Mouse (Mus musculus) C2C12 (cell line): ENCODE measurements at regions not wholly inside any gene's neighbourhood (a gene's known extent, or its start where the extent isn't known, plus 50 kb on each side); places are given as distances from the start of the nearest gene placed in this dataset.

Source experiments
- H3K27me3 ChIP-seq: one replicate; pipeline ENCODE4 v1.6.1; 2011; ENCODE audit not compliant: control insufficient read depth, insufficient read depth, insufficient read length
- H3K36me3 ChIP-seq: one replicate; pipeline ENCODE4 v1.6.1; 2011; ENCODE audit not compliant: control insufficient read depth, insufficient read depth
- H3K4me3 ChIP-seq: one replicate; pipeline ENCODE4 v1.5.1; 2011; ENCODE audit warnings: mild to moderate bottlenecking, control low read depth; ENCODE audit not compliant: poor library complexity, insufficient read depth, severe bottlenecking
- H3K79me2 ChIP-seq: one replicate; pipeline ENCODE4 v1.6.1; 2011; ENCODE audit not compliant: control insufficient read depth, insufficient read depth
- H3K79me3 ChIP-seq: one replicate; pipeline ENCODE4 v1.6.1; 2011; ENCODE audit warnings: low read depth, control low read depth
- H3ac ChIP-seq: one replicate; pipeline ENCODE3; 2011; ENCODE audit warnings: low read depth; ENCODE audit not compliant: control insufficient read depth, insufficient read length
- CEBPB ChIP-seq: IDR thresholded peaks from one replicate; pipeline ENCODE4 v1.6.1; 2011; ENCODE audit warnings: low read depth, mild to moderate bottlenecking, control low read depth, moderate library complexity
- CTCF ChIP-seq: IDR thresholded peaks from one replicate; pipeline ENCODE4 v1.5.1; 2011; ENCODE audit not compliant: control insufficient read depth, insufficient read depth, insufficient read length
- FOSL1 ChIP-seq: IDR thresholded peaks from one replicate; pipeline ENCODE4 v1.8.0; 2011; ENCODE audit warnings: mild to moderate bottlenecking, low read length; ENCODE audit not compliant: poor library complexity, insufficient read depth, severe bottlenecking
- MAX ChIP-seq: IDR thresholded peaks from one replicate; pipeline ENCODE4 v1.6.1; 2011; ENCODE audit warnings: mild to moderate bottlenecking, control low read depth
- MYOD1 ChIP-seq: IDR thresholded peaks from one replicate; pipeline ENCODE4 v1.6.1; 2011; ENCODE audit warnings: low read depth; ENCODE audit not compliant: control insufficient read depth, insufficient read length
- MYOG ChIP-seq: IDR thresholded peaks from one replicate; pipeline ENCODE4 v1.6.1; 2011; ENCODE audit not compliant: control insufficient read depth, insufficient read length; ENCODE audit errors: extremely low read depth
- USF1 ChIP-seq: IDR thresholded peaks from one replicate; pipeline ENCODE4 v1.6.1; 2011; ENCODE audit warnings: low read depth, mild to moderate bottlenecking, control low read depth, moderate library complexity

DNA sequence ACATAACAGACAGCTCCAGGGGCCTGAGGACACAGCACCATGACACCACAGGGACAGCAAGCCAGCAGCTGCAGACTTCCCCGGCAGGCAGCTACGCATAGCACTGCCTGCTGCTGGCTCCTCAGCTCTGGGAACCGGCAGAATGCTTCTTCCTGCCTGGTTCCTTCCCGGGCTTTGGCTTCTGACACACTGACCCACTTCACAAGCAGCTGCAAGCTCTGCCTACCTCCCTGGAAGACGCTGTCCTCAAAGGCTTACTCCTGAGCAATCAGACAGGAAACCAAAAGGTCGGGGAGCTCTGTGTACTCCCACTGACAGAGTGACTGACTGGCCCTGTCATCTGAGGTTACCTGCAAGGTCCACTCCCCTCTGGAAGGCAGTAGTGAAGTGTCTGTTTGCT lies 159.5 kb upstream of the Zfp618 start:
- H3K27me3 ChIP-seq: peaks cover 27% of the 10 kb centered on the region
- TF ChIP-seq MAX (no peak), CEBPB (no peak), MYOD1 (no peak), FOSL1 (no peak), USF1 (no peak), CTCF (no peak), MYOG (no peak)
- no peaks in the 10 kb centered on the region for H3K36me3 ChIP-seq
- no peaks in the 10 kb centered on the region for H3K79me3 ChIP-seq
- no peak overlapping the region for H3K4me3 ChIP-seq
- no peaks in the 10 kb centered on the region for H3K79me2 ChIP-seq
- no peak overlapping the region for H3ac ChIP-seq

DNA sequence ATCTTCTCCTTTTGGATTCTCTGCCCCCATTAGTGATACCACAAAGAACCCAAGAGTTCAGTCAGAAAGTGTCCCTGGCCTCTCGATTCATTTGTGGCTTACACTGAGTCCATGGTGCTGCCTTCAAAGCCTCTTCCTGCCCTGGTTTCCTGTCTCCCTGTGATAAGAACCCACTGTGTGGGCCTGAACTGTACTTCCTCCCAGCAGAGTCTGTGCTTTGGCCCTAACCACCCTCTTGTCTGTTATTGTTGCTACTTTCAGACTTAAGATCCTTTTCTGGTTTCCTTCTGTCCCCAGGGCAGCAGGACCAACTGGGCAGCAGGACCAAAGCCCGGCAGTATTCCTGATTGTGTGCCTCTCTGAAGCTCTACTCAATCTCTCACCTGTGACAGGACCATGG lies 158.6 kb upstream of the Zfp618 start:
- no peak for TF ChIP-seq USF1
- no peak for TF ChIP-seq MYOD1
- no peak for TF ChIP-seq CTCF
- TF ChIP-seq FOSL1: no peak
- TF ChIP-seq CEBPB: no peak
- TF ChIP-seq MYOG: no peak
- TF ChIP-seq MAX: no peak
- no peaks in the 10 kb centered on the region for H3K79me3 ChIP-seq

DNA sequence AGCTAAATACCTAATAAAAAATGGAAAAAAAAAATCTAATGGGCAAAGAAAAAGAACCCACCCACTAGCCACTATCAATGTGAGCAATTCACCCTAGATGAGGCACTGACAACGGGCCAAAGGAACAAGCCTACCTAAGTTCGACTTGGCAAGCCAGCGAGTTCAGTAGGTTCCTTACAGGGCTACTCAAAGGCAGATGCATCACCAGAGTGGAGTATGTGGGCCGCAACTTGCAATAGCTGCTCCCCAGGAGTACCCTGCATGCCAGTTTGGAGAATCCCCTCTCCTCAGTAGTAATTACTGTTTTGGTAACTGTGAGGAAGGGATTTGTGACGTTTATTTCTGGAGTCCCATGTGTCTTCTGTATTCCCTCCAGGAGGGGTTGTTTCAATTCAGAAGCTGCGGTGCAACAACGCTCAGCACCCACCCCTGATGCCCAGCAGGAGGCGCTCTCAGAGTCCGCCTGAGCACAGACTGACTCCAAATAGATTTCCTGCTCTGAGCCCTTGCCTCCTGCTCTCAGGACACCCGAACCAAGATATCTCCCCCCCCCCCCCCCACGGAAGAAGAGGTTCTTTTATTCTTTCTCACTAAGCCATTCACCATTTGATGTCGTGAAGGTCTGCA lies 157.3 kb upstream of the Zfp618 start:
- TF ChIP-seq CEBPB (no peak), MYOD1 (no peak), CTCF (no peak), USF1 (no peak), FOSL1 (no peak), MAX (no peak), MYOG (no peak)
- no peaks in the 10 kb centered on the region for H3K79me3 ChIP-seq
- H3ac ChIP-seq: no peak overlapping the region
- H3K27me3 ChIP-seq: peaks cover 24% of the 10 kb centered on the region
- H3K36me3 ChIP-seq: no peaks in the 10 kb centered on the region
- no peak overlapping the region for H3K4me3 ChIP-seq
- H3K79me2 ChIP-seq: no peaks in the 10 kb centered on the region

More for the DNA sequence above, 158.6 kb upstream of the Zfp618 start:
- H3K4me3 ChIP-seq: no peak overlapping the region
- peaks cover 24% of the 10 kb centered on the region for H3K27me3 ChIP-seq
- no peaks in the 10 kb centered on the region for H3K36me3 ChIP-seq
- no peaks in the 10 kb centered on the region for H3K79me2 ChIP-seq
- no peak overlapping the region for H3ac ChIP-seq

DNA sequence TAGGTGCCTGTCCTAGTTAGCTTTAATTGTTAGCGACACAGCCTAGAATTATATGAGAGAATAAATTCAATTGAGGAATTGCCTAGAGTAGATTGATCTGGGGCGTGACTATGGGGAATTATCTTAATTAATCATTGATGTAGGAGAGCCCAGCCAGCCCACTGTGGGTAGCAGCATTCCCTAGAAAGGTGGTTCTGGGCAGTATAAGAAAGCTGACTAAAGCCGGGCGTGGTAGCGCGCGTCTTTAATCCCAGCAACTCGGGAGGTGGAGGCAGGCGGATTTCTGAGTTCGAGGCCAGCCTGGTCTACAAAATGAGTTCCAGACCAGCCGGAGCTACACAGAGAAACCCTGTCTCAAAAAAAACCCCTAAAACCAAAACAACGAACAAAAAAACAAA lies 156.8 kb upstream of the Zfp618 start:
- Histone ChIP-seq H3K27me3 (peaks cover 19% of the 10 kb centered on the region), H3K79me2 (no peaks in the 10 kb centered on the region), H3K79me3 (no peaks in the 10 kb centered on the region), H3ac (no peak overlapping the region), H3K36me3 (no peaks in the 10 kb centered on the region), H3K4me3 (no peak overlapping the region)
- TF ChIP-seq MYOG (no peak), CTCF (no peak), USF1 (no peak), MYOD1 (no peak), MAX (no peak), FOSL1 (no peak), CEBPB (no peak)

DNA sequence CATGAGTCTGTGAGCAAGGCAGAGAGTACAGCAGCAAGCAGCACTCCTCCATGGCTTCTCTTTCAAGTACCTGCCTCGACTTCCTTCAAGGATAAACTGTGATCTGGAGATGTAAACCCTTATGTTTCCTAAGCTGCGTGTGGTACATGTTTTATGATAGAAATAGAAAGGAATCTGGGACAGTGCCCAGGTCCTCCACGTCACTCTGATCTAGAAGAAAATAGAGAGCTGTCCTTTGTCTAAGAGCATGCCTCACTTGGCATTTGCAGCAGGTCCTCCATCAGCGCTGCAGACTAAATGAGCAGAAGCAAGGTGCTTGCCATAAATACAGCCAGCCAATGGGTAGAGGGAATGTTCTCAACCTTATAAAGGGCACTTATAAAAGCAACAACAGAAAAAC lies 156.3 kb upstream of the Zfp618 start:
- TF ChIP-seq CEBPB (no peak), CTCF (no peak), MAX (no peak), USF1 (no peak), FOSL1 (no peak), MYOG (no peak), MYOD1 (no peak)
- H3K79me2 ChIP-seq: no peaks in the 10 kb centered on the region

More for the DNA sequence above, 156.3 kb upstream of the Zfp618 start:
- Histone ChIP-seq H3K79me3 (no peaks in the 10 kb centered on the region), H3ac (no peak overlapping the region), H3K36me3 (no peaks in the 10 kb centered on the region), H3K4me3 (no peak overlapping the region), H3K27me3 (peaks cover 19% of the 10 kb centered on the region)
